Mouse (Mus musculus) myocyte (in vitro differentiated cells): ENCODE data around the gene Ptprd.

Source experiments
- CEBPB ChIP-seq: IDR thresholded peaks from 2 replicates; pipeline ENCODE4 v1.6.1; 2011; ENCODE audit warnings: mild to moderate bottlenecking, moderate library complexity; ENCODE audit not compliant: poor library complexity, insufficient read depth, severe bottlenecking
- MAX ChIP-seq: IDR thresholded peaks from one replicate; pipeline ENCODE4 v1.6.1; 2011; ENCODE audit warnings: low read depth, mild to moderate bottlenecking, control low read depth
- MYOD1 ChIP-seq, 3 experiments: IDR thresholded peaks; one replicate each; pipeline ENCODE4 v1.6.1; 2011; ENCODE audit warnings: control low read depth in 2 of 3, low read depth in 2 of 3, mild to moderate bottlenecking in 2 of 3, moderate library complexity in 1 of 3; ENCODE audit not compliant: insufficient read length in 2 of 3, control insufficient read depth in 1 of 3
- MYOG ChIP-seq, 3 experiments: IDR thresholded peaks; one replicate each; pipeline ENCODE4 v1.6.1; 2011; ENCODE audit warnings: control low read depth in 2 of 3, low read depth in 2 of 3, mild to moderate bottlenecking in 2 of 3; ENCODE audit not compliant: insufficient read length in 2 of 3, control insufficient read depth in 1 of 3, insufficient read depth in 1 of 3
- POLR2A ChIP-seq: IDR thresholded peaks from one replicate; pipeline ENCODE4 v1.6.1; 2011; ENCODE audit warnings: low read depth, mild to moderate bottlenecking, control low read depth, moderate library complexity; ENCODE audit not compliant: insufficient read length
- POLR2AphosphoS2 ChIP-seq: IDR thresholded peaks from one replicate; pipeline ENCODE4 v1.6.1; 2011; ENCODE audit warnings: low read depth, control low read depth; ENCODE audit not compliant: insufficient read length
- REST ChIP-seq: IDR thresholded peaks from one replicate; pipeline ENCODE4 v1.6.1; 2011; ENCODE audit warnings: mild to moderate bottlenecking, control low read depth, moderate library complexity; ENCODE audit not compliant: insufficient read depth, insufficient read length
- SRF ChIP-seq: IDR thresholded peaks from one replicate; pipeline ENCODE4 v1.6.1; 2011; ENCODE audit warnings: low read depth; ENCODE audit not compliant: control insufficient read depth, insufficient read length
- TCF12 ChIP-seq: IDR thresholded peaks from one replicate; pipeline ENCODE4 v1.6.1; 2011; ENCODE audit warnings: mild to moderate bottlenecking, control low read depth; ENCODE audit not compliant: poor library complexity, insufficient read depth, severe bottlenecking
- TCF3 ChIP-seq: IDR thresholded peaks from one replicate; pipeline ENCODE4 v1.6.1; 2011; ENCODE audit warnings: low read depth, control low read depth; ENCODE audit not compliant: insufficient read length
- USF1 ChIP-seq: IDR thresholded peaks from one replicate; pipeline ENCODE4 v1.6.1; 2011; ENCODE audit warnings: low read depth, mild to moderate bottlenecking, control low read depth, moderate library complexity

DNA sequence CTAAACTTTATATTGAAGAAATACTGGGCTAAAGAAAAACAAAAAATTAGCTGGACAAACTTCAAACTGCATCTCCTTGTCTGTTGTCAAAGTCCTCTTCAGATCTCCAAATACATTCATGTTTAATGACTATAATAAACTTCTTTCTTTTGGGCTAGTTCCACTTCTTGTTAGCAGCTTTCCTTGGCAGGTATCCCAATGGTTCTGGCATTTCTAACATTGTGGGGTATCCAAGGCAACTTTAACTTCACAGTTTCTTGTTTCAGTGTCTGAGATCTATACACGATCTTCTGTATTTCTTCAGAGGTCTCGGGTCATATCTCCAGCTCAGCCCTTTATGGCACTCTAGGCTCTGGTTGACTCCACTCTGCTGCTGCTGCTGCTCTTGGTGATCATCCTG lies 434.5 kb downstream of the Ptprd start:
- no peak for TF ChIP-seq POLR2A
- no peak for TF ChIP-seq POLR2AphosphoS2
- no peak for TF ChIP-seq TCF3
- TF ChIP-seq SRF = no peak
- TF ChIP-seq MAX = no peak
- TF ChIP-seq TCF12 = no peak
- no peak for TF ChIP-seq MYOD1 (IDR thresholded peaks at IDR 0.05; ENCODE audit: control insufficient read depth in 1 of 3, insufficient read length in 2 of 3, low read depth in 2 of 3)
- TF ChIP-seq MYOG (IDR thresholded peaks at IDR 0.05; ENCODE audit: control insufficient read depth in 1 of 3, insufficient read depth in 1 of 3, insufficient read length in 2 of 3, low read depth in 2 of 3) = no peak
- TF ChIP-seq CEBPB = no peak
- no peak for TF ChIP-seq REST
- TF ChIP-seq USF1 = no peak
